Mouse (Mus musculus) cortical plate, adult 2 months (tissue): Measurements from ENCODE around the gene Chd4.

Experiments
- CTCF ChIP-seq: fragments of 200-500 bp; IDR thresholded peaks from 2 replicates; pipeline ENCODE4 v1.5.1; 2011; ENCODE audit warnings: mild to moderate bottlenecking, control low read depth, low read length; ENCODE audit not compliant: insufficient read depth; ENCODE audit errors: extremely low read depth
- POLR2A ChIP-seq: fragments of 200-500 bp; IDR thresholded peaks from 2 replicates; pipeline ENCODE4 v1.6.1; 2011; ENCODE audit warnings: mild to moderate bottlenecking, low read length, control low read depth; ENCODE audit not compliant: insufficient read depth; ENCODE audit errors: extremely low read depth

DNA sequence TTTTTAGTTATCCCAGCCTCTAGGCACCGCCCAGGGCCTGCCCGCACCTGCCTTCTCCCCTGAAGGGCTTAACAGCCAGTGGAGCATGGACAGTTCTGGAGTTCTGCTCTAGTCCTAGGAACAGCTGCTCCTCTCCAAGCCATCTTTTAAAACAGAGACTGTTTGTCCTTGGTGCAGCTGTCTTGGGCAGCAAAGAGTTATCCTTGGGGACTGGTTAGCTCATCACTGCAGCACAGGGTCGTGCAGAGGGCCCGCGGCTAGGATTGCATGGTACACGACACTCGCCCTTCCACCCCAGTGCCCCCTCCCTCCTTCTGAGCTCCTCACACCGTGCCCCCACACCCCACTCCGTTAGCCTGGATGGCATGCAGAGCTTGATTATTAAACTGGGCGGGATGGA, 51.5 kb downstream of the Chd4 start:
- TF ChIP-seq CTCF (no peak), POLR2A (no peak)
